Mouse (Mus musculus) forebrain, embryonic 13.5 days (tissue): ENCODE results near the gene 1700023F06Rik. TPM values are rescaled to one million over a fixed set of nuclear protein-coding genes. Genes with fewer than 3 reads are reported as not detected.
A peak's percentile ranks its signal among the peaks of the same experiment; 100 is the strongest.

ENCODE experiments used
- ATAC-seq: fragments of 200-750 bp; cut with Nextera tagmentation; 2 replicates; pipeline ENCODE4 v1.8.0; 2017
- H3K27ac ChIP-seq: fragments of 300-500 bp; sonication (generic); 2 replicates; pipeline ENCODE4 v1.5.1; 2015; ENCODE audit warnings: inconsistent platforms, mild to moderate bottlenecking, moderate library complexity
- H3K27me3 ChIP-seq: fragments of 300-500 bp; sonication (generic); 2 replicates; pipeline ENCODE4 v1.6.1; 2015; ENCODE audit warnings: mild to moderate bottlenecking, inconsistent platforms
- H3K36me3 ChIP-seq: fragments of 300-500 bp; sonication (generic); 2 replicates; pipeline ENCODE4 v1.6.1; 2015; ENCODE audit warnings: mild to moderate bottlenecking, inconsistent platforms; ENCODE audit not compliant: poor library complexity, severe bottlenecking
- H3K4me1 ChIP-seq: fragments of 300-500 bp; sonication (generic); 2 replicates; pipeline ENCODE4 v1.6.1; 2015; ENCODE audit warnings: inconsistent platforms
- H3K4me2 ChIP-seq: fragments of 300-500 bp; sonication (generic); 2 replicates; pipeline ENCODE4 v1.6.1; 2015; ENCODE audit warnings: inconsistent platforms, mild to moderate bottlenecking, moderate library complexity
- H3K4me3 ChIP-seq: fragments of 300-500 bp; sonication (generic); 2 replicates; pipeline ENCODE4 v1.5.1; 2015; ENCODE audit warnings: mild to moderate bottlenecking, inconsistent platforms
- H3K9ac ChIP-seq: fragments of 300-500 bp; sonication (generic); 2 replicates; pipeline ENCODE4 v1.6.1; 2015; ENCODE audit warnings: mild to moderate bottlenecking, inconsistent platforms
- H3K9me3 ChIP-seq: fragments of 300-500 bp; sonication (generic); replicated peaks from 2 replicates; pipeline ENCODE4 v1.6.1; 2016; ENCODE audit warnings: inconsistent platforms
- WGBS: fragments of 180-500 bp; shearing (Covaris S2); methylation state at CpG from one replicate; pipeline ENCODE4 v1.1.7; 2015; 5-methylcytosine and 5-hydroxymethylcytosine counted together
- polyA plus RNA-seq: library from polyadenylated mRNA; unstranded; fragments of >200 nt; fragmentation: Nextera tagmentation; extraction: Ambion mirVana; gene quantifications from 2 replicates; pipeline ENCODE4 v1.2.1, GENCODE M21; 2015

1700023F06Rik gene
- polyA plus RNA-seq, 1 experiment from 2014 or later = 0.54 TPM

DNA sequence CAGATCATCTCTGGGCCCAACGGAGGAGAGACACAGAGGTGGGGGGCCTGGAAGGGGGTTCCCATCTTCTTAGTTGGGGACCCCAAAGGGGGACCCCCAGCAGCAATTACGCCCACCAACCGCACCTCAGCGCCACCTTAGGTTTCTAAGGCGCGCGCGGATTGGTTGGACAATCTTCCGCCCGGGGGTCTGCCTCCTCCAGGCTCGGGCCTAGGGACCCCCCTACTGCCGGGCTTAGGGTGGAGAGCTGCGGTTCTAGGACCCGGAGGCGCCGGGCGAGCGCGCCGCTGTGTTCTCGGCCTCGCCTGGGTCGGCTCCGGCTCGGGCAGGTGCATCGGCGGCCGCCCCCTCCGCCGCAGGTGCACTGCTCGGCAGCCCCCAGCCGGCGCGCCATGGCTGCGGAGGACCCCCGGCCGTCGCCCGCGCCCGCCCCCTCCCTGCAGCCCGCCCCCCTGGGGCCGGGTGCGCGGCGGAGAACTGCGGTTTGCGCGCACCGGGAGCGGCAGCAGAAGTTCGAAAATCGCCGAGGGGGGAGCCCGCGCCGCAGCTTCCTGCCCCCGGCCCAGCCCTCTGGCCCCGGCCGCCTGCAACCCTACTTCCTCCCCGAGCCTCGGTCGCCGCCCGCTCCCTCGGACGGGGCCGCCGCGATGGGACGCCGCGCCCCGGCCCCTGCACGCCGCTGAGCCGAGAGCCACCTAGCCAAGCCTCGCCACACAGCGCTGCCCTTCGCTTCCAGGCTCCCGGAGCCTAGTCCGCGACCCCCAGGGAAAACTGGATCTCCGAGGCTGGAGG is 37.7 kb downstream of the 1700023F06Rik start, which contains the start of gene Fmnl1:
Gene Fmnl1 (plus strand): TSS at position 614 of the 792 bp plus-strand sequence.
- H3K4me1 ChIP-seq = peaks cover 13% of the 10 kb centered on the region
- H3K27ac ChIP-seq = no peak within 1 kb of the TSS
- under 1% methylated on average over 55 of the region's 84 CpGs for WGBS
- H3K4me3 ChIP-seq = peak within 1 kb of the TSS; percentile 62
- peak within 1 kb of the TSS; percentile 90 for H3K4me2 ChIP-seq
- H3K9ac ChIP-seq = peak within 1 kb of the TSS; percentile 72
- H3K9me3 ChIP-seq = no peaks in the 10 kb centered on the region
- peak; percentile 80 for ATAC-seq
- peaks cover 58% of the 10 kb centered on the region for H3K27me3 ChIP-seq
- H3K36me3 ChIP-seq = no peaks in the 10 kb centered on the region

DNA sequence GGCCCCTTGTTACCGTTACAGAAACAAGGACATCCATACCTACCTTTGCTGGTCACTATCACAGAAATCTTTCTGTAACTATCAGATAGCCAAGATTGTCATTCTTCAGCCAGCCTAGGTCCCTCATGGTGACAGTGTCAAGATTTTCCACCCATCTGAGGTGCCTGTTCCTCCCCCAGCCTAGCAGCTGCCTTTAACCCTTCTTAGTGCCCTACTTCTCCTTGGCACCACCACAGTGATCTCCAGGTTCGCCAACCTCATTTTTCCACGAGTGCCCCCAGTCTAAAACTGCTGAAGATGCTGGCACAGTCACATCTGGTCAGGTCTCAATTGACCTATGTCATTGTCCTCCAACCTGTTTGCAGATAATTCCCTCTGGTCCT is 38.3 kb downstream of the 1700023F06Rik start:
- no peaks in the 10 kb centered on the region for H3K36me3 ChIP-seq
- peak overlapping the region; percentile 62 for H3K4me3 ChIP-seq
- WGBS = 53% methylated on average over 3 of the region's 3 CpGs
- ATAC-seq = no peak
- H3K4me1 ChIP-seq = peaks cover 13% of the 10 kb centered on the region
- peaks cover 58% of the 10 kb centered on the region for H3K27me3 ChIP-seq
- no peaks in the 10 kb centered on the region for H3K9me3 ChIP-seq
- no peak overlapping the region for H3K27ac ChIP-seq
- H3K4me2 ChIP-seq = peak overlapping the region; percentile 90
- H3K9ac ChIP-seq = no peak overlapping the region

DNA sequence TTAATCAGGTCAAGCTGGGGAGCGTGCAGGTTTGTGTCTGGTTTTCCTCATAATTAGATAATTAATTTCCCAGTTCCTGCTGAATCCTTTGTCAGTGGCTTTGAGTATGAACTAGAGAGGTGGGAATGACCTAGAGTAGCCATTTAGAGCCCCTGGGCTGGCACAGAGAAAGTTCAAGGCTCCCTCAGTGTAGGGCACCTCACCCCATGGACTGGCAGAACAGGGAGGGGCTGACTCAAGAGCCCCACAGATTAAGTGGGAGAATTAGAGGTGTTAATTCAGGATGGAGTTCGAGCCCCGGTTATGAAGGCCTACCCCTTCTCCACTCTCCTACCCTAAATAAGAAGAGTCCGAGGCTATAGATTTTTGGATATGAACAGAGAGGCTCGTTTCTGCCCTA is 38.7 kb downstream of the 1700023F06Rik start:
- Histone ChIP-seq H3K27ac (no peak overlapping the region), H3K4me1 (peaks cover 13% of the 10 kb centered on the region), H3K9ac (no peak overlapping the region), H3K9me3 (no peaks in the 10 kb centered on the region), H3K4me2 (peak overlapping the region; percentile 90; the same call in 1 of the 2 replicates), H3K36me3 (no peaks in the 10 kb centered on the region), H3K4me3 (no peak overlapping the region), H3K27me3 (peaks cover 58% of the 10 kb centered on the region)
- 81% methylated on average over 5 of the region's 5 CpGs for WGBS
- no peak for ATAC-seq

DNA sequence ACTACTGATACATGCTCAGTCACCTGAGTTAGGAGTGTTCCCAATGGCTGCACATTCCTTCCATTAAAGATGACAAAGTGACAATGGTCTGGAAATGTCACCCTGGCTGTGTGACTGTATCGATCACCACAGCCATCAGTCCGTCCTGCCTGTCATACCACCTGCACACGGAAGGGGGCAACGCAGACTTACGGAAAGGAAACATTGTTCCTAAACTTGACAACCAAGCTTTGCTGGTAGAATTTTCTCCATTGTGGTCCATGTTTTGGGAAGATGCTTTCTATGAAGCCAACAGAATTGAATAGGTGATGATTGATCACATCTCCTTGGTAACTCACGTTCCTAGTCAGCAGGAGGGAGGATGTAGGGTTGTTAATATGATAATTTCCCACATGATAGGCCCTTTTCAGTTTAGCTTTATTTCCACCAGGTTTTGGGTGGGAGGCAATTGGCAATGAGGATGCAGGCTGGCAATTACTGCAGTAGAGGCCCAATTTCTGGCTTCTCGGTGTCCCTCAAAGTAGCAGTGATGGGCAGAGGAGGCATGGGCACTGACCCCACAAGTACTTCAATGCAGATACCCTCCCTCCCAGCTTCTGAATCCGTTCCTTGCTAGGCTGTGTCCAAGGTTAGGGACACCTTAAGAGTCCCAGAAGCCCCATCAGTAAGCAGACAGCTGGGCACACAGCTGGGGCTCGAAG is 39.5 kb downstream of the 1700023F06Rik start:
- no peak overlapping the region for H3K4me2 ChIP-seq
- ATAC-seq = no peak
- peaks cover 55% of the 10 kb centered on the region for H3K27me3 ChIP-seq
- no peaks in the 10 kb centered on the region for H3K9me3 ChIP-seq
- H3K9ac ChIP-seq = no peak overlapping the region
- H3K4me3 ChIP-seq = no peak overlapping the region
- H3K27ac ChIP-seq = no peak overlapping the region
- no peaks in the 10 kb centered on the region for H3K36me3 ChIP-seq
- H3K4me1 ChIP-seq = peaks cover 13% of the 10 kb centered on the region
- WGBS = 29% methylated on average over 9 of the region's 9 CpGs

DNA sequence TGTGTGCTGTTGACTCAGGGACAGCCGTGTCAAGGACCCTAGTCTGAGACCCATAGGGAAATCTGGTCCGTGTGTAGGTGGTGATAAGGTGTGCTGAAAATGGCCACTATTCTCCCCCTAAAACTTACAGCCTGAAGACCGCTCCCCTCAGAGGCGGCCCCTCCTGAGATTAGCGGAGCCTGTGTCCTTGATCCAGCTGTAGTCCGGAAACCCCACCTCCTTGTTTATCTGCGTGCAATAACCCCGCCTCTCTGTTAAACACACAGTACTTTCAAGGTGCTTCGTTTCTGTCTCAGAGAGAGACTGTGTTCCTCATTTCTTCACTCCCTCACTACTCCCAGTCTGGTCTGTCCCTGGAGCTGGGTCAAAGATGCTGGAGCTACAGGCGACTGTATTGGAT is 44.0 kb downstream of the 1700023F06Rik start:
- Histone ChIP-seq H3K27ac (no peak overlapping the region), H3K4me3 (no peak overlapping the region), H3K9me3 (no peaks in the 10 kb centered on the region), H3K4me2 (no peak overlapping the region), H3K36me3 (no peaks in the 10 kb centered on the region), H3K9ac (no peak overlapping the region), H3K4me1 (no peaks in the 10 kb centered on the region), H3K27me3 (peaks cover 13% of the 10 kb centered on the region)
- no peak for ATAC-seq
- 36% methylated on average over 10 of the region's 10 CpGs for WGBS

DNA sequence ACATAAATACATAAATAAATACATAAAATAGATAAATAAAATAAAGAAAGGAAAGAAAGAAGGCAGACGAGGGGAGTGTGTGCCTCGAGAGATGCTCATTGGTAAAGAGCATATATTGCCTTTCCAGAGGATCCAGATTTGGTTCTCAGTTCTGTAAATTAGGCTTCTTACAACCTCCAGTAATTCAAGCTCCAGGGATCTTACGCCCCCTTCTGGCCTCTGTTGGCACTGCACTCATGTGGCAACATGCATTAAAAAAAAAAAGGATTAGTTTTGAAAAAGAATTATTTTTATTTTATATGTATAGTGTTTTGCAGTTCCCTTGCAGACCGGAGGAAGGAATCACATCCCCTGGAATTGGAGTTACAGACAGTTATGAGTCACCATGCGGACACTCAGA is 46.2 kb downstream of the 1700023F06Rik start:
- Histone ChIP-seq H3K27me3 (no peaks in the 10 kb centered on the region; the same call in 1 of the 2 replicates), H3K4me3 (no peak overlapping the region), H3K4me1 (peaks cover 8% of the 10 kb centered on the region; the same call in 1 of the 2 replicates), H3K36me3 (no peaks in the 10 kb centered on the region), H3K9me3 (no peaks in the 10 kb centered on the region), H3K9ac (no peak overlapping the region), H3K4me2 (no peak overlapping the region), H3K27ac (no peak overlapping the region)
- WGBS = 87% methylated on average over 5 of the region's 5 CpGs
- ATAC-seq = no peak

DNA sequence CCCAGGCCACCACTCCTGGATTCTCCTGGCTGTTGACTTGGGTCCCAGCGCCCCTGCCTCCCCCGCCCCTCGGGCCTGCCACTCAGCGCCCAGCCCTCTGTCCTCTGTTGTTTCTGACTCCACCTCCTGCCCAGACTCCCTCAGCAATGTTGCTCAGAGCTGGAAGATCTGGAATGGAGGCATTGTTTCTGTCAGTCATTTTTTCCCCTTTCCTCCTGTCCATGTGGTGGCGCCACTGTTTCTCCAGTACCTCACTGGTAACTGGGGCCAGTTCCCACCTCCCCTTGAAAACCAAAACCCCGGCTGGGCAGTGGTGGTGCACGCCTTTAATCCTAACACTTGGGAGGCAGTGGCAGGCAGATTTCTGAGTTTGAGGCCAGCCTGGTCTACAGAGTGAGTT is 46.9 kb downstream of the 1700023F06Rik start:
- Histone ChIP-seq H3K9ac (no peak overlapping the region), H3K4me1 (peaks cover 8% of the 10 kb centered on the region; the same call in 1 of the 2 replicates), H3K4me2 (no peak overlapping the region), H3K36me3 (no peaks in the 10 kb centered on the region), H3K9me3 (no peaks in the 10 kb centered on the region), H3K27ac (no peak overlapping the region), H3K27me3 (no peaks in the 10 kb centered on the region; the same call in 1 of the 2 replicates), H3K4me3 (no peak overlapping the region)
- WGBS = 73% methylated on average over 7 of the region's 7 CpGs
- no peak for ATAC-seq

DNA sequence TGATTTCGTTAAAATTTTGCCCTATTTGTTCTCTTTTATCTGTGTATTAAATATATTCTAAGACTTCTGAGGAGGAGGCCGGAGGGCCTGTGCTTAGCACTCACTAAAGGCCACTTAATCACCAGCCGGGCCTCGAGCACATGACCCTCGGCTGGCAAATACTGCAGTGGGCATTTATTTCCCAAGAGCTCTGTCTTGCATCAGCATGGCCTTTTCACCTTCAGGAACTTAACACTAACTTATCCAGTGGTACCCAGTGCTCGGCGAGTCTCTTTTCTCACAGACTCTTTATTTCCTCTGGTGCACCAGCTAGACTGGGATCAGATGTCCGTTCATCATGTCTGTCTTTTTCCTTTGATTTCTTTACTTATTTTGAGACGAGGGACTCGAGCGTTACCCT is 47.6 kb downstream of the 1700023F06Rik start:
- no peak overlapping the region for H3K27ac ChIP-seq
- ATAC-seq = no peak
- H3K27me3 ChIP-seq = no peaks in the 10 kb centered on the region
- H3K9me3 ChIP-seq = no peaks in the 10 kb centered on the region
- H3K4me2 ChIP-seq = no peak overlapping the region
- H3K9ac ChIP-seq = no peak overlapping the region
- no peak overlapping the region for H3K4me3 ChIP-seq
- WGBS = 92% methylated on average over 11 of the region's 11 CpGs
- H3K36me3 ChIP-seq = no peaks in the 10 kb centered on the region
- H3K4me1 ChIP-seq = peaks cover 8% of the 10 kb centered on the region; the same call in 1 of the 2 replicates

DNA sequence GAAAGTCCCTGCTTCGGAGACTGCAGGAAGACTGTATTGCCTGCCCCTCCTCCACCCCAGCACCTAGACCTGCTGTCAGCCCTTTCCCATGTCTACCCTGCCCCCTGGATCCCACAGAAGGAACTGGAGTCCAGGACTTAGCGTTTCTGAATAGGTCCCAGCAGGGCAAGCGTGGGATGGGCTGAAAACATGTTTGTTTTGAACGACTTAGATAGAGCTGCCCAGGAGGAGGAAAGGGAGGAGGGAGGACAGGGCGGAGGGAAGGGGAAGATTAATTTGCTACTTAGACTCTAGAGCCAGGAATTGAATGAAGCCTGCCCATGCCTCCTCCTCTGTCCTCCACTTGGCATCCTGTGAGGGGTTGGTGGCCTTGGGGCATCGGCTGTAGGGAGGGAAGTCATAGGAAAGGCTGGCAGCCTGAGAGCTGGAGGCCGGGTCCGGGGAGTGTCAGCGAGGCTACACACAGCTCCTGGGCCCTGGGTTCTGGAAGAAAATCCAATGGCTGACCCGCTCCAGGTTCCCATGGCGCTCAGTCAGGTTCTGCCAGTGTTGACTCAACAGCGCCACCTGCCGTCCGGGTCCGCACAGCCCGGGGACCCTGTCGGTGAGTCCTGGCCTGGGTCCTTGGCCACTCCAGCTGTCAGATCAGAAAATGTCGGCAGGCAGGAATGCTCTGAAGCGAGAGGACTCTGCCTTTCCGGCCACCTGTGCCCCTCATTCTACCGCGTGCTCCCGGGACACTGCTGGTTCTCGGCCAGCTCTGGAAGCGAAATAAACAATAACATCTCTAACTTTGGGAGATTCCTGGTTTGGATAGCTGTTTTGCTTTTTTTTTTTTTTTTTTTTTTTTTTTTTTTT is 49.5 kb downstream of the 1700023F06Rik start:
- ATAC-seq = peak; percentile 83

DNA sequence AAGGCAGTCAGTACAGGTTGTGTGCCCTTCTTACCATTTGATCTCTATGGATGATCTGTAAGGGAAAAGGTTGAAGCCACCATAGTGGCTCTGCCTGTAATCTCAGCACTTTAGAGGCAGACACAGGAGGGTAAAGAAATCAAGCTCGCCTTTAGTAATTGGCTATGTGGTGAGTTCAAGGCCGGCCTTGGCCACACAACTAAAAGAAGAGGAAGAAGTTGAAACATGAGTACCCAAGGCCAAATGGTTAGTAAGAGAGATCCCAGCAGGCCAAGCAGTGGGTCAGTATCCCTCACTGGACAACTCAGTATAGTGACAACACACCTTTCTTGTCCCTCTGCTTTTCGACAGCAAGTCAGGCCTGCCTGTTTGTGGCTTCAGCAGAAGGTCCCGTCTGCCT is 58.6 kb downstream of the 1700023F06Rik start:
- ATAC-seq = no peak
- 94% methylated on average over 4 of the region's 4 CpGs for WGBS
- Histone ChIP-seq H3K4me1 (no peaks in the 10 kb centered on the region), H3K4me2 (no peak overlapping the region), H3K27me3 (no peaks in the 10 kb centered on the region), H3K4me3 (no peak overlapping the region), H3K9me3 (no peaks in the 10 kb centered on the region), H3K9ac (no peak overlapping the region), H3K36me3 (no peaks in the 10 kb centered on the region), H3K27ac (no peak overlapping the region)

More for the DNA sequence above, 49.5 kb downstream of the 1700023F06Rik start:
- Histone ChIP-seq H3K9ac (no peak overlapping the region; the same call in 1 of the 2 replicates), H3K27me3 (no peaks in the 10 kb centered on the region), H3K4me3 (peak overlapping the region; percentile 24), H3K9me3 (no peaks in the 10 kb centered on the region), H3K36me3 (no peaks in the 10 kb centered on the region), H3K4me1 (peaks cover 8% of the 10 kb centered on the region; the same call in 1 of the 2 replicates), H3K4me2 (peak overlapping the region; percentile 51), H3K27ac (no peak overlapping the region)
- WGBS = 2% methylated on average over 25 of the region's 25 CpGs
